Mouse (Mus musculus): ENCODE data around the gene Tiam2.

DNA sequence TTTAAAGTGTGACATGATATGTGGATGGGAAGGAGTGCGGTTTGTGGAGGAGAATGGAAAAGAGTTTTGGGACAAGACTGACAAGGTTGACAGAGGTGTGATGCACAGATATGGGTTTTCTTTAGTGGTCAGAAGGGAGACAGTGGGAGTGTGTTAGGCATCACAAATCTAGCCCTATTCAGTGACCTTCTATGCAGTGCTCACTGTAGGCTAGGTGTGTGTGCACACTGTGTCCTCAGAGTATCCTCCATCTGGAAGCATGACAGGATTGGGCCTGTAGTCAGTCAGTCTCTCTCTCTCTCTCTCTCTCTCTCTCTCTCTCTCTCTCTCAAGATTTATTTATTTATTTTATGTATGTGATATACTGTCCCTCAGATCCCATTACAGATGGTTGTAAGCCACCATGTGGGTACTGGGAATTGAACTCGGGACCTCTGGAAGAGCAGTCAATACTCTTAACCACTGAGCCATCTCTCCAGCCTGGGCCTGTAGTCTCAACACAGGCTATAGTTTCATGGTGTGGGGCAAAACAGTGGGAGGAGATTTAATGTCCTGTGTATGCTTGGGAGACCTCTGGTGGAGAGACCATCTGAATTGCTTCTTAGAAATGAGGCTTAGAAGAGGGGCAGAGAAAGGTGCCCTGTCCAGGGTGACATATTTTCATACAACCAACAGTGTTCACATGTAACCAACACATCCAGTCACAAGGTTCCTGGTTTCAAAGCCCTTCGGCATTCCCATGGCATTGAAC lies 107.3 kb downstream of the Tiam2 start:
- TF ChIP-seq BHLHE40 (IDR thresholded peaks at IDR 0.05; ENCODE audit: borderline replicate concordance, low read depth, low read length) (no peak), CTCF (IDR thresholded peaks at IDR 0.05 in 2 of 3, conservative IDR thresholded peaks at IDR 0.05 in 1 of 3; ENCODE audit: control insufficient read depth in 1 of 3, insufficient read depth in 1 of 3, low read depth in 2 of 3, low read length in 3 of 3, poor library complexity in 1 of 3, severe bottlenecking in 1 of 3) (no peak), CHD1 (IDR thresholded peaks at IDR 0.05; ENCODE audit: low read depth, low read length) (no peak), ETS1 (IDR thresholded peaks at IDR 0.05; ENCODE audit: low read depth, low read length) (no peak), USF1 (IDR thresholded peaks at IDR 0.05; ENCODE audit: low read depth, low read length) (no peak), HCFC1 (IDR thresholded peaks at IDR 0.05; ENCODE audit: low read depth, low read length) (no peak), TAL1 (IDR thresholded peaks at IDR 0.05; ENCODE audit: low read length) (no peak), POLR2A (IDR thresholded peaks at IDR 0.05; ENCODE audit: control insufficient read depth in 1 of 2, insufficient read depth in 1 of 2, low read depth in 1 of 2, low read length in 2 of 2, poor library complexity in 1 of 2) (no peak), POLR2AphosphoS2 (IDR thresholded peaks at IDR 0.05; ENCODE audit: low read length) (no peak)

Data from MEL (cell line).